Mouse (Mus musculus): ENCODE data around the gene Wdr6.
A peak's percentile ranks its signal among the peaks of the same experiment; 100 is the strongest.
"Not testable (repeated sequence)": the region's sequence is repeated elsewhere in the genome, so short reads cannot be mapped to it uniquely, and the experiment has no call there.

Wdr6 gene

GRCm38 (mm10) chr9:108578545-108579343 lies at the start of gene Wdr6:
Wdr6 (minus strand) TSS chr9:108578739.
- Histone ChIP-seq H3K36me3 (ENCODE audit: control insufficient read depth, insufficient read depth, low read length, poor library complexity, severe bottlenecking) (peaks cover 2% of the 10 kb centered on the region), H3K27me3 (ENCODE audit: control insufficient read depth, insufficient read depth, low read length, poor library complexity, severe bottlenecking) (no peaks in the 10 kb centered on the region)
- peak; percentile 95 for DNase-seq (ENCODE audit: low read depth, low spot score)

GRCm38 (mm10) chr9:108628141-108628540 lies 49.6 kb upstream of the Wdr6 start:
- H3K27me3 ChIP-seq (ENCODE audit: control insufficient read depth, insufficient read depth, low read length, poor library complexity, severe bottlenecking) = no peaks in the 10 kb centered on the region
- H3K36me3 ChIP-seq (ENCODE audit: control insufficient read depth, insufficient read depth, low read length, poor library complexity, severe bottlenecking) = peaks cover 7% of the 10 kb centered on the region
- no peak for DNase-seq (ENCODE audit: low read depth, low spot score)

GRCm38 (mm10) chr9:108626498-108626897 lies 48.0 kb upstream of the Wdr6 start:
- Histone ChIP-seq H3K36me3 (ENCODE audit: control insufficient read depth, insufficient read depth, low read length, poor library complexity, severe bottlenecking) (peaks cover 7% of the 10 kb centered on the region), H3K27me3 (ENCODE audit: control insufficient read depth, insufficient read depth, low read length, poor library complexity, severe bottlenecking) (no peaks in the 10 kb centered on the region)
- DNase-seq (ENCODE audit: low read depth, low spot score) = no peak

- Histone ChIP-seq H3K36me3 (ENCODE audit: control insufficient read depth, insufficient read depth, low read length, poor library complexity, severe bottlenecking) (peaks cover 7% of the 10 kb centered on the region), H3K27me3 (ENCODE audit: control insufficient read depth, insufficient read depth, low read length, poor library complexity, severe bottlenecking) (no peaks in the 10 kb centered on the region)
- DNase-seq (ENCODE audit: low read depth, low spot score) = no peak
Measured at GRCm38 (mm10) chr9:108617301-108617700, 38.8 kb upstream of the Wdr6 start.

GRCm38 (mm10) chr9:108611488-108611887 lies 32.9 kb upstream of the Wdr6 start:
- H3K27me3 ChIP-seq (ENCODE audit: control insufficient read depth, insufficient read depth, low read length, poor library complexity, severe bottlenecking) = no peaks in the 10 kb centered on the region
- peaks cover 7% of the 10 kb centered on the region for H3K36me3 ChIP-seq (ENCODE audit: control insufficient read depth, insufficient read depth, low read length, poor library complexity, severe bottlenecking)
- DNase-seq (ENCODE audit: low read depth, low spot score) = no peak

- no peak for DNase-seq (ENCODE audit: low read depth, low spot score)
- Histone ChIP-seq H3K27me3 (ENCODE audit: control insufficient read depth, insufficient read depth, low read length, poor library complexity, severe bottlenecking) (no peaks in the 10 kb centered on the region), H3K36me3 (ENCODE audit: control insufficient read depth, insufficient read depth, low read length, poor library complexity, severe bottlenecking) (peaks cover 13% of the 10 kb centered on the region)
Measured at GRCm38 (mm10) chr9:108608889-108609288, 30.4 kb upstream of the Wdr6 start.

GRCm38 (mm10) chr9:108607929-108608328 lies 29.4 kb upstream of the Wdr6 start:
- H3K36me3 ChIP-seq (ENCODE audit: control insufficient read depth, insufficient read depth, low read length, poor library complexity, severe bottlenecking) = peaks cover 17% of the 10 kb centered on the region
- DNase-seq (ENCODE audit: low read depth, low spot score); H3K27me3 ChIP-seq (ENCODE audit: control insufficient read depth, insufficient read depth, low read length, poor library complexity, severe bottlenecking): not testable (repeated sequence)

- H3K27me3 ChIP-seq (ENCODE audit: control insufficient read depth, insufficient read depth, low read length, poor library complexity, severe bottlenecking) = no peaks in the 10 kb centered on the region
- DNase-seq (ENCODE audit: low read depth, low spot score) = no peak
- peaks cover 14% of the 10 kb centered on the region for H3K36me3 ChIP-seq (ENCODE audit: control insufficient read depth, insufficient read depth, low read length, poor library complexity, severe bottlenecking)
Measured at GRCm38 (mm10) chr9:108601986-108602385, 23.4 kb upstream of the Wdr6 start.

- no peak for DNase-seq (ENCODE audit: low read depth, low spot score)
- H3K27me3 ChIP-seq (ENCODE audit: control insufficient read depth, insufficient read depth, low read length, poor library complexity, severe bottlenecking) = no peaks in the 10 kb centered on the region
- H3K36me3 ChIP-seq (ENCODE audit: control insufficient read depth, insufficient read depth, low read length, poor library complexity, severe bottlenecking) = peaks cover 7% of the 10 kb centered on the region
Measured at GRCm38 (mm10) chr9:108600011-108600410, 21.5 kb upstream of the Wdr6 start.

GRCm38 (mm10) chr9:108599021-108599566 lies 20.6 kb upstream of the Wdr6 start:
- Histone ChIP-seq H3K36me3 (ENCODE audit: control insufficient read depth, insufficient read depth, low read length, poor library complexity, severe bottlenecking) (peaks cover 4% of the 10 kb centered on the region), H3K27me3 (ENCODE audit: control insufficient read depth, insufficient read depth, low read length, poor library complexity, severe bottlenecking) (no peaks in the 10 kb centered on the region)
- DNase-seq (ENCODE audit: low read depth, low spot score) = no peak

- no peaks in the 10 kb centered on the region for H3K27me3 ChIP-seq (ENCODE audit: control insufficient read depth, insufficient read depth, low read length, poor library complexity, severe bottlenecking)
- peak; percentile 47 for DNase-seq (ENCODE audit: low read depth, low spot score)
- no peaks in the 10 kb centered on the region for H3K36me3 ChIP-seq (ENCODE audit: control insufficient read depth, insufficient read depth, low read length, poor library complexity, severe bottlenecking)
Measured at GRCm38 (mm10) chr9:108596998-108597764, 18.6 kb upstream of the Wdr6 start, which contains the start of gene P4htm. P4htm (minus strand) TSS chr9:108597667.

- Histone ChIP-seq H3K36me3 (ENCODE audit: control insufficient read depth, insufficient read depth, low read length, poor library complexity, severe bottlenecking) (no peaks in the 10 kb centered on the region), H3K27me3 (ENCODE audit: control insufficient read depth, insufficient read depth, low read length, poor library complexity, severe bottlenecking) (no peaks in the 10 kb centered on the region)
- no peak for DNase-seq (ENCODE audit: low read depth, low spot score)
Measured at GRCm38 (mm10) chr9:108594354-108594753, 15.8 kb upstream of the Wdr6 start.

GRCm38 (mm10) chr9:108591462-108591861 lies 12.9 kb upstream of the Wdr6 start:
- Histone ChIP-seq H3K36me3 (ENCODE audit: control insufficient read depth, insufficient read depth, low read length, poor library complexity, severe bottlenecking) (no peaks in the 10 kb centered on the region), H3K27me3 (ENCODE audit: control insufficient read depth, insufficient read depth, low read length, poor library complexity, severe bottlenecking) (no peaks in the 10 kb centered on the region)
- no peak for DNase-seq (ENCODE audit: low read depth, low spot score)

GRCm38 (mm10) chr9:108589229-108589628 lies 10.7 kb upstream of the Wdr6 start:
- no peaks in the 10 kb centered on the region for H3K27me3 ChIP-seq (ENCODE audit: control insufficient read depth, insufficient read depth, low read length, poor library complexity, severe bottlenecking)
- DNase-seq (ENCODE audit: low read depth, low spot score) = peak; percentile 47
- no peaks in the 10 kb centered on the region for H3K36me3 ChIP-seq (ENCODE audit: control insufficient read depth, insufficient read depth, low read length, poor library complexity, severe bottlenecking)

Data from splenic B cell, adult 2 months (primary cell).